Comparison of ENCODE assay signal across 8 mouse cellular contexts in genomic region chr19:6339890-6340504, GRCm38 (mm10). TPM values are rescaled to one million over a fixed set of nuclear protein-coding genes. Genes with fewer than 3 reads are reported as not detected.
DNase-seq lines count a peak whose midpoint lies in the region; ATAC-seq and TF ChIP-seq lines count a peak whose summit lies in the region.

No protein-coding gene starts in this region.

- 66% methylated on average over 15 of the region's 15 CpGs for WGBS in heart, embryonic 16.5 days
- 26% methylated on average over 15 of the region's 15 CpGs for WGBS in thymus, adult 2 months
- 64% methylated on average over 15 of the region's 15 CpGs for WGBS in forebrain, embryonic 16.5 days

- no peak for ATAC-seq in heart, embryonic 16.5 days (replicated peaks; ENCODE audit: extremely low read depth, insufficient read depth, low FRiP score)
- ATAC-seq in forebrain, embryonic 16.5 days = no peak

- no peaks in the 10 kb centered on the region for H3K9me3 ChIP-seq in ES-E14 (ENCODE audit: control insufficient read depth, insufficient read depth, low read depth, low read length)
- no peaks in the 10 kb centered on the region for H3K9me3 ChIP-seq in heart, embryonic 16.5 days (replicated peaks; ENCODE audit: control insufficient read depth, low read length)
- H3K9me3 ChIP-seq in megakaryocyte, embryonic 14.5 days = no peaks in the 10 kb centered on the region
- no peaks in the 10 kb centered on the region for H3K9me3 ChIP-seq in forebrain, embryonic 16.5 days (ENCODE audit: control insufficient read depth, low read length)

- H3K9ac ChIP-seq in ES-E14 (ENCODE audit: insufficient read depth, low read depth, low read length, poor library complexity, severe bottlenecking) = no peak overlapping the region; the same call in 1 of the 2 replicates
- H3K9ac ChIP-seq in heart, embryonic 16.5 days (ENCODE audit: low read length) = no peak overlapping the region
- no peak overlapping the region for H3K9ac ChIP-seq in forebrain, embryonic 16.5 days (replicated peaks; ENCODE audit: low read depth, low read length)

- H3K27me3 ChIP-seq in heart, embryonic 16.5 days (ENCODE audit: control insufficient read depth, insufficient read depth, low read length) = no peaks in the 10 kb centered on the region
- H3K27me3 ChIP-seq in megakaryocyte, embryonic 14.5 days (replicated peaks) = no peaks in the 10 kb centered on the region
- no peaks in the 10 kb centered on the region for H3K27me3 ChIP-seq in thymus, adult 2 months (ENCODE audit: control insufficient read depth, insufficient read depth, low read length)
- no peaks in the 10 kb centered on the region for H3K27me3 ChIP-seq in forebrain, embryonic 16.5 days (replicated peaks; ENCODE audit: control insufficient read depth, insufficient read depth, low read length)

- H3K4me3 ChIP-seq in ES-E14 (ENCODE audit: insufficient read depth in 1 of 2, low read depth in 1 of 2, low read length in 2 of 2, poor library complexity in 1 of 2, severe bottlenecking in 1 of 2) = 0 out of 4 replicates have a peak overlapping the region, but pooled peaks of 1 of the 2 experiments have one; percentile 14
- no peak overlapping the region for H3K4me3 ChIP-seq in heart, embryonic 16.5 days (ENCODE audit: low read length)
- peak overlapping the region; percentile 97 for H3K4me3 ChIP-seq in megakaryocyte, embryonic 14.5 days (replicated peaks)
- no peak overlapping the region for H3K4me3 ChIP-seq in thymus, adult 2 months (ENCODE audit: control insufficient read depth, insufficient read depth, low read length)
- no peak overlapping the region for H3K4me3 ChIP-seq in forebrain, embryonic 16.5 days (replicated peaks; ENCODE audit: low read length)

- H3K4me2 ChIP-seq in heart, embryonic 16.5 days (ENCODE audit: low read depth, low read length) = peak overlapping the region; percentile 76
- no peak overlapping the region for H3K4me2 ChIP-seq in forebrain, embryonic 16.5 days (ENCODE audit: low read length)

- H3K36me3 ChIP-seq in ES-E14 (ENCODE audit: control insufficient read depth, insufficient read depth, low read length, poor library complexity, severe bottlenecking) = peaks cover 27% of the 10 kb centered on the region
- peaks cover 23% of the 10 kb centered on the region for H3K36me3 ChIP-seq in heart, embryonic 16.5 days (ENCODE audit: control insufficient read depth, insufficient read depth)
- peaks cover 67% of the 10 kb centered on the region for H3K36me3 ChIP-seq in megakaryocyte, embryonic 14.5 days (replicated peaks; ENCODE audit: low read length)
- H3K36me3 ChIP-seq in thymus, adult 2 months (ENCODE audit: control insufficient read depth, insufficient read depth, low read length) = no peaks in the 10 kb centered on the region; the same call in 1 of the 2 replicates
- peaks cover 21% of the 10 kb centered on the region for H3K36me3 ChIP-seq in forebrain, embryonic 16.5 days (ENCODE audit: control insufficient read depth, insufficient read depth)

- peak; percentile 88 for DNase-seq in A20 (ENCODE audit: low read depth, low spot score)
- DNase-seq in ES-E14 (ENCODE audit: low read depth, low spot score) = no peak
- DNase-seq in kidney, postnatal 14 days = peak; percentile 85
- peak; percentile 74 for DNase-seq in thymus, adult 2 months
- DNase-seq in urinary bladder, postnatal 4 days (ENCODE audit: low spot score in 2 of 2) = no peak

- TF ChIP-seq POLR2A in thymus, adult 2 months (IDR thresholded peaks at IDR 0.05; ENCODE audit: control insufficient read depth, extremely low read depth, insufficient read depth, low read length, poor library complexity) = no peak

- in situ Hi-C loops in ES-E14 (cut with MboI; ENCODE audit: low sequenced_read_pairs in 2 of 2, unreplicated experiment in 2 of 2) = no loop called here

- TF ChIP-seq CTCF in thymus, adult 2 months (IDR thresholded peaks at IDR 0.05; ENCODE audit: borderline replicate concordance, control insufficient read depth, extremely low read depth, insufficient read depth, low read length, poor library complexity) = 0 out of 2 replicates have a peak, but pooled peaks have one; percentile 12

- 0 out of 2 replicates have a peak overlapping the region, but pooled peaks have one; percentile 26 for H3K27ac ChIP-seq in ES-E14 (ENCODE audit: insufficient read depth, low read depth, low read length, poor library complexity, severe bottlenecking)
- H3K27ac ChIP-seq in heart, embryonic 16.5 days (ENCODE audit: low read length) = peak overlapping the region; percentile 58
- peak overlapping the region; percentile 79 for H3K27ac ChIP-seq in thymus, adult 2 months (ENCODE audit: control insufficient read depth, insufficient read depth, low read length)
- no peak overlapping the region for H3K27ac ChIP-seq in forebrain, embryonic 16.5 days (ENCODE audit: low read length)

- peaks cover 0 to 22% of the 10 kb centered on the region in 2 experiments; a peak in 3 of 4 replicates for H3K4me1 ChIP-seq in ES-E14 (ENCODE audit: control insufficient read depth in 2 of 2, insufficient read depth in 2 of 2, low read length in 2 of 2, poor library complexity in 1 of 2)
- peaks cover 25% of the 10 kb centered on the region for H3K4me1 ChIP-seq in heart, embryonic 16.5 days (ENCODE audit: control insufficient read depth, insufficient read depth, low read length)
- peaks cover 86% of the 10 kb centered on the region for H3K4me1 ChIP-seq in megakaryocyte, embryonic 14.5 days
- peaks cover 50% of the 10 kb centered on the region for H3K4me1 ChIP-seq in thymus, adult 2 months (replicated peaks; ENCODE audit: control insufficient read depth, insufficient read depth, low read length)
- peaks cover 27% of the 10 kb centered on the region for H3K4me1 ChIP-seq in forebrain, embryonic 16.5 days (replicated peaks; ENCODE audit: control insufficient read depth, insufficient read depth, low read length)

TF ChIP-seq in ES-E14, 5 proteins besides CTCF, POLR2A, EP300 and RAD21:
- TF ChIP-seq HCFC1 (IDR thresholded peaks at IDR 0.05; ENCODE audit: borderline replicate concordance, insufficient read depth, low read length) = 0 out of 2 replicates have a peak, but pooled peaks have one; percentile 24
- TF ChIP-seq ZNF384 (IDR thresholded peaks at IDR 0.05; ENCODE audit: low read depth, low read length) = no peak
- no peak for TF ChIP-seq ZC3H11A (IDR thresholded peaks at IDR 0.05; ENCODE audit: borderline replicate concordance, low read depth, low read length)
- TF ChIP-seq CHD2 (IDR thresholded peaks at IDR 0.05; ENCODE audit: low read depth, low read length) = no peak
- TF ChIP-seq MAFK (IDR thresholded peaks at IDR 0.05; ENCODE audit: insufficient read depth, low read depth, low read length) = no peak
TF ChIP-seq in ES-E14: peak in this region for 1.

RNA-seq across cellular contexts. Expression of gene Map4k2, which starts 0.9 kb away (rescaled TPM):
- 29.4 and 43.6 TPM in 2 replicates for total RNA-seq in ES-E14 (2012; rRNA removed)
- polyA plus RNA-seq in heart, embryonic 16.5 days (2015; fragmentation: Nextera tagmentation; extraction: Ambion mirVana) = 17.2 and 18.5 TPM in 2 replicates
- 9.3 and 21.8 TPM in 2 replicates for polyA plus RNA-seq in megakaryocyte, embryonic 14.5 days (2012; ENCODE audit: insufficient read depth, low replicate concordance)
- 1,004 and 1,040 TPM in 2 replicates for polyA plus RNA-seq in thymus, adult 2 months (2012; rRNA removed)
- polyA plus RNA-seq in forebrain, embryonic 16.5 days (2015; fragmentation: Nextera tagmentation; extraction: Ambion mirVana) = 12.3 and 21.2 TPM in 2 replicates

RNA-seq across cellular contexts. Expression of gene Men1, which starts 5.2 kb away (rescaled TPM):
- total RNA-seq in ES-E14 (2012; rRNA removed) = 60.4 and 65.6 TPM in 2 replicates
- 45.8 and 47.8 TPM in 2 replicates for polyA plus RNA-seq in heart, embryonic 16.5 days (2015; fragmentation: Nextera tagmentation; extraction: Ambion mirVana)
- polyA plus RNA-seq in megakaryocyte, embryonic 14.5 days (2012; ENCODE audit: insufficient read depth, low replicate concordance) = 70.2 and 174 TPM in 2 replicates
- 141 and 143 TPM in 2 replicates for polyA plus RNA-seq in thymus, adult 2 months (2012; rRNA removed)
- 96.1 and 96.5 TPM in 2 replicates for polyA plus RNA-seq in forebrain, embryonic 16.5 days (2015; fragmentation: Nextera tagmentation; extraction: Ambion mirVana)

RNA-seq across cellular contexts. Expression of gene Sf1, which starts 23.5 kb away (rescaled TPM):
- total RNA-seq in ES-E14 (2012; rRNA removed) = 150 and 164 TPM in 2 replicates
- 80.2 and 86.7 TPM in 2 replicates for polyA plus RNA-seq in heart, embryonic 16.5 days (2015; fragmentation: Nextera tagmentation; extraction: Ambion mirVana)
- 1,025 and 2,643 TPM in 2 replicates for polyA plus RNA-seq in megakaryocyte, embryonic 14.5 days (2012; ENCODE audit: insufficient read depth, low replicate concordance)
- polyA plus RNA-seq in thymus, adult 2 months (2012; rRNA removed) = 365 and 553 TPM in 2 replicates
- polyA plus RNA-seq in forebrain, embryonic 16.5 days (2015; fragmentation: Nextera tagmentation; extraction: Ambion mirVana) = 122 and 127 TPM in 2 replicates

RNA-seq across cellular contexts. Expression of gene Cdc42bpg, which starts 33.7 kb away (rescaled TPM):
- total RNA-seq in ES-E14 (2012; rRNA removed) = 35.5 and 48.4 TPM in 2 replicates
- 0.64 and 0.67 TPM in 2 replicates for polyA plus RNA-seq in heart, embryonic 16.5 days (2015; fragmentation: Nextera tagmentation; extraction: Ambion mirVana)
- 4.8 and 6.6 TPM in 2 replicates for polyA plus RNA-seq in megakaryocyte, embryonic 14.5 days (2012; ENCODE audit: insufficient read depth, low replicate concordance)
- polyA plus RNA-seq in thymus, adult 2 months (2012; rRNA removed) = 12.8 and 12.9 TPM in 2 replicates
- 0.52 and 1.1 TPM in 2 replicates for polyA plus RNA-seq in forebrain, embryonic 16.5 days (2015; fragmentation: Nextera tagmentation; extraction: Ambion mirVana)

RNA-seq across cellular contexts. Expression of gene Pygm, which starts 44.2 kb away (rescaled TPM):
- 3.7 and 4.6 TPM in 2 replicates for total RNA-seq in ES-E14 (2012; rRNA removed)
- 362 and 381 TPM in 2 replicates for polyA plus RNA-seq in heart, embryonic 16.5 days (2015; fragmentation: Nextera tagmentation; extraction: Ambion mirVana)
- 3.6 TPM in 1 of 2 replicates, not detected in the other for polyA plus RNA-seq in megakaryocyte, embryonic 14.5 days (2012; ENCODE audit: insufficient read depth, low replicate concordance)
- 6.5 and 41.6 TPM in 2 replicates for polyA plus RNA-seq in thymus, adult 2 months (2012; rRNA removed)
- polyA plus RNA-seq in forebrain, embryonic 16.5 days (2015; fragmentation: Nextera tagmentation; extraction: Ambion mirVana) = 2.4 and 2.8 TPM in 2 replicates

Comparison
In these comparisons a context has a peak if more than half of its experiments do, and no peak if none do; other contexts are left out.
1. DNase-seq: peak in A20 (single experiment), kidney, postnatal 14 days (single experiment) and thymus, adult 2 months (single experiment); none in ES-E14 (single experiment) and urinary bladder, postnatal 4 days (0 of 2).
2. RNA of gene Map4k2, which starts 0.9 kb away (polyA plus RNA-seq): 1,004 to 1,040 TPM in thymus, adult 2 months; 12.3 to 21.2 TPM in forebrain, embryonic 16.5 days, 17.2 to 18.5 TPM in heart, embryonic 16.5 days and 9.3 to 21.8 TPM in megakaryocyte, embryonic 14.5 days; every median in the first group is over 10 times any median in the second.